Mouse (Mus musculus) kidney, postnatal 4 days (tissue): ENCODE data around the gene Dars2.

Experiments used
- DNase-seq, 2 experiments: peaks; one replicate each; pipeline ENCODE4 v3.0.0; 2021; ENCODE audit warnings: mixed read lengths in 2 of 2

Gene Dars2

GRCm38 (mm10) chr1:161070352-161071271, at the start of gene Dars2, which contains the start of gene Cenpl:
Dars2 (minus strand) TSS chr1:161070658.
Cenpl (plus strand) TSS chr1:161070713.
- peak; percentile 96 to 98 for DNase-seq

GRCm38 (mm10) chr1:161114591-161114990, 44.1 kb upstream of the Dars2 start:
- DNase-seq = no peak

- DNase-seq = peak in 1 of 2 experiments; percentile 9
Observed at GRCm38 (mm10) chr1:161109216-161109615, 38.8 kb upstream of the Dars2 start.

GRCm38 (mm10) chr1:161103842-161104241, 33.4 kb upstream of the Dars2 start:
- DNase-seq = no peak

- no peak for DNase-seq
Observed at GRCm38 (mm10) chr1:161099721-161100405, 29.4 kb upstream of the Dars2 start.

GRCm38 (mm10) chr1:161077243-161077642, 6.8 kb upstream of the Dars2 start:
- DNase-seq = no peak

- peak; percentile 5 to 31 for DNase-seq
Observed at GRCm38 (mm10) chr1:161076238-161076637, 5.8 kb upstream of the Dars2 start.

- no peak for DNase-seq
Observed at GRCm38 (mm10) chr1:161071272-161071620, 788 bp upstream of the Dars2 start.

- no peak for DNase-seq
Observed at GRCm38 (mm10) chr1:161063351-161063750, 7.1 kb downstream of the Dars2 start.

- DNase-seq = no peak
Observed at GRCm38 (mm10) chr1:161057164-161057563, 13.3 kb downstream of the Dars2 start.

GRCm38 (mm10) chr1:161046972-161047371, 23.5 kb downstream of the Dars2 start:
- DNase-seq = no peak

GRCm38 (mm10) chr1:161041261-161042020, 29.0 kb downstream of the Dars2 start:
- DNase-seq = no peak

- DNase-seq = no peak
Observed at GRCm38 (mm10) chr1:161040855-161041254, 29.6 kb downstream of the Dars2 start.

GRCm38 (mm10) chr1:161040426-161040770, 30.1 kb downstream of the Dars2 start:
- DNase-seq = peak in 1 of 2 experiments; percentile 7

- DNase-seq = peak; percentile 7 to 14
Observed at GRCm38 (mm10) chr1:161039741-161040425, 30.6 kb downstream of the Dars2 start.

- DNase-seq = no peak
Observed at GRCm38 (mm10) chr1:161038968-161039721, 31.3 kb downstream of the Dars2 start.

- no peak for DNase-seq
Observed at GRCm38 (mm10) chr1:161038004-161038403, 32.5 kb downstream of the Dars2 start.

- no peak for DNase-seq
Observed at GRCm38 (mm10) chr1:161037599-161037998, 32.9 kb downstream of the Dars2 start.

GRCm38 (mm10) chr1:161037026-161037425, 33.4 kb downstream of the Dars2 start:
- no peak for DNase-seq

- DNase-seq = peak; percentile 8 to 11
Observed at GRCm38 (mm10) chr1:161036411-161036841, 34.0 kb downstream of the Dars2 start.

GRCm38 (mm10) chr1:161035786-161036404, 34.6 kb downstream of the Dars2 start:
- DNase-seq = peak in 1 of 2 experiments; percentile 5
